Mouse (Mus musculus) testis, adult 2 months (tissue): ENCODE measurements around the gene Rab36.

ENCODE experiments used
- CTCF ChIP-seq: fragments of 200-500 bp; IDR thresholded peaks from 2 replicates; pipeline ENCODE4 v1.5.1; 2012; ENCODE audit warnings: low read depth, mild to moderate bottlenecking, inconsistent platforms, low read length, moderate library complexity; ENCODE audit not compliant: control insufficient read depth, insufficient read depth, insufficient replicate concordance
- POLR2A ChIP-seq: fragments of 200-500 bp; IDR thresholded peaks from 2 replicates; pipeline ENCODE4 v1.6.1; 2012; ENCODE audit warnings: low read depth, mild to moderate bottlenecking, inconsistent platforms, low read length, moderate library complexity; ENCODE audit not compliant: control insufficient read depth

DNA sequence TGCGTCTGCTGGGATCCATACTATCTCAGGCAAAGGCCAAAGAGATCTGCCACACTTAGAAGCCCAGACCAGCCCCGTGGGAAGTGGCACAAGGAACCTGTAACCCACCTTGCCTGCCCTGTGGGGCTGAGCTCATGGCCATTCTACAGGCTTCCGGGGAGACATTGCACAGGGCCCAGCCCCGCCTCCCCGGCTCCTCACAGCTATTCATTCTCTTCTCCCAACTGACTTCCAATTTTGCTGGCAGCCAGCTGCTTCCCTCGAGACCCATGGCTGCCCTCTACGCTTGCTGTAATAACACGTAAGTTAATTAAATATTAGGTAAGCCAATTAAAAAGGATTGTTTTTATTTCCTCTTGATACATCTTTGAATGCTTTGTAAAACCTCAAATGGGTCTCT is 10.4 kb upstream of the Rab36 start:
- TF ChIP-seq CTCF (no peak), POLR2A (no peak)
